Mouse (Mus musculus): Measurements from ENCODE around the gene Alpl.

DNA sequence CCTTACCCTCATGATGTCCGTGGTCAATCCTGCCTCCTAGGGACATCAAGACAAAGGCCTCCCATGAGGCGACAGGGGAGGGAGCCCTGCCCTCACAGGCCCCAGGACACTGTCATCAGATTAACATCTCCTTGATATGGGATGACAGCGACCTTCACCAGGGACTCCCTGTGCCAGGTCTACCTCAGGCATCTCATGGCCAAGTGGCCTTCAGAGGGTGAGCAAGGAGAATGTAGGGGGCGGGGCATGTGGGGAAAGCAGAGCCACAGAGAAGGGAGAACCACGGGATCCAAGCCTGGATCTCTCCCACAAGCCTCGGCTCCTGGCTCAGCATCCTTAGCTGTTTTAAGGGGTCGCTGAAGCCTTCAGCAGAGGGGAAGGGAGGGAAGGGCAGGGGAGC is 52.4 kb downstream of the Alpl start:
- no peak for TF ChIP-seq CTCF (IDR thresholded peaks at IDR 0.05; ENCODE audit: low read depth)
- no peak for TF ChIP-seq EP300 (optimal IDR thresholded peaks at IDR 0.05)
